Mouse (Mus musculus) bone marrow, adult 2 months (tissue): Measurements from ENCODE around the gene Gm765. TPM values are rescaled to one million over a fixed set of nuclear protein-coding genes. Genes with fewer than 3 reads are reported as not detected.

ENCODE experiments used
- H3K27ac ChIP-seq: fragments of 200-500 bp; 2 replicates; pipeline ENCODE4 v1.5.1; 2012; ENCODE audit warnings: low read depth, mild to moderate bottlenecking, control low read depth, inconsistent platforms, low read length; ENCODE audit not compliant: control insufficient read depth, poor library complexity, insufficient read depth
- H3K4me1 ChIP-seq: fragments of 200-500 bp; 2 replicates; pipeline ENCODE4 v1.6.1; 2011; ENCODE audit warnings: low read length; ENCODE audit not compliant: control insufficient read depth, insufficient read depth
- H3K4me3 ChIP-seq: fragments of 200-500 bp; replicated peaks from 2 replicates; pipeline ENCODE3; 2011; ENCODE audit warnings: mild to moderate bottlenecking, low read depth, low read length, control low read depth; ENCODE audit not compliant: control insufficient read depth
- CTCF ChIP-seq: fragments of 200-500 bp; IDR thresholded peaks from 2 replicates; pipeline ENCODE4 v1.5.1; 2011; ENCODE audit warnings: low read length, control low read depth; ENCODE audit not compliant: control insufficient read depth, insufficient read depth
- POLR2A ChIP-seq: fragments of 200-500 bp; IDR thresholded peaks from 2 replicates; pipeline ENCODE4 v1.6.1; 2011; ENCODE audit warnings: low read depth, mild to moderate bottlenecking, control low read depth, low read length, borderline replicate concordance; ENCODE audit not compliant: control insufficient read depth
- WGBS: fragments of 180-500 bp; shearing (Covaris S2); methylation state at CpG from one replicate; pipeline ENCODE4 v1.1.7; 2018; 5-methylcytosine and 5-hydroxymethylcytosine counted together
- polyA plus RNA-seq: library from polyadenylated mRNA; stranded (reverse); fragments of >200 nt; gene quantifications from 2 replicates; pipeline ENCODE4 v1.2.4, GENCODE M21; 2011; ENCODE audit warnings: low replicate concordance; ENCODE audit not compliant: missing spikeins, insufficient read depth, insufficient read length

Gm765 gene
- polyA plus RNA-seq, 1 experiment, result not detected

DNA sequence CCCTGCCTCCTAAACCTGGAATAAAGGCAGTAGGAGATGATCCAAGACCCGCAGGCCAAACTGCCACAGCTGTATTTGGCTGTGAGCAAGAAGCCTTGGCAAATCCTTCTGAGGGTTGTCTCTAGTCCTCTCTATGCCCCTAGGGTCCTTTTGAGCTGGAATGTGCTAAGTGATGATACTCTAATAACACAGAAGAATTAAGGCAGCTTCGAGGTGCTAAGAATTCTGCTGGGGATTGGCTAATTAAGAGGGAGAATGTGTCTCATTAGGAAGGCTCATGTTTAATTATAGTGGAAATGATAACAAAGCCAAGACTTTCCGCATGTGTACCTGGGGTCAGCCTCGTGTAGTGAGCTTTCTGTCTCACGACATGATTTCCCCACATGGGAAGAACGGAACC lies 99.4 kb downstream of the Gm765 start:
- Histone ChIP-seq H3K27ac (no peak overlapping the region), H3K4me3 (no peak overlapping the region), H3K4me1 (no peaks in the 10 kb centered on the region)
- no peak for TF ChIP-seq POLR2A
- TF ChIP-seq CTCF, result no peak
- 69% methylated on average over 6 of the region's 6 CpGs for WGBS

DNA sequence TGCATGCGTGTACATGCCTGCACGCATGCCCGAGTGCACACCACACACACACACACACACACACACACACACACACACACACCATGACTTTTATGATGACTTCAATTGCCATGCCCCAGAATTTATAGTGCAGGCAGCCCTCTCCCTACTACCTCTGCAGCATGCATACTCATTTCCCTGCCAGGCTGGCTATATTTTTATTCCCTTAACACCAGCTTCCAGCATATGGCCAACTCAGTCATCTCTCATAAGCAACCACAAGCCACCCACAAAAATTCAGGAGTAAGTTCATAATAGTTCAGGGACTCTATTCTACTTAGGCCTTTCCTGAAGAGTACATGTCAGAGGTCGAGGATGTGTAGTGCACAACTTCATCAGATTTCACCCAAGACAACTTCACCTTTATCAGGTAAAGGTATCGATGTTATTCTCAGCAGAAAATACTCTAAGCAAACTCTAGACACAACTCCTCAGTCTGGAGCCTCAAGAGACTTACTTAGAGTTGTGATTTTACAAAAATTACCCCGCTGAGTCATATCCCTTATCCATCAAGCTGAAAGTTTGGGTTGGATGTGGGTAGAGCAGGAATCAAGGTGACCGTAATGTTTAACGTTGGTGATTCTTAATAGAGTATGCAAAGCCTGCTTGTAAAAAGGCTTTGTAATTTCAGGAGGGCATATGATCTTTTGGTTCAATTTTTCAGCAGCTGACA lies 101.8 kb downstream of the Gm765 start:
- H3K27ac ChIP-seq, result no peak overlapping the region
- TF ChIP-seq POLR2A (no peak), CTCF (no peak)
- H3K4me1 ChIP-seq, result no peaks in the 10 kb centered on the region
- no peak overlapping the region for H3K4me3 ChIP-seq
- WGBS, result 79% methylated on average over 8 of the region's 8 CpGs

GRCm38 (mm10) chr6:98234097-98234496 lies 108.5 kb downstream of the Gm765 start:
- WGBS, result 54% methylated on average over 3 of the region's 3 CpGs
- Histone ChIP-seq H3K27ac (no peak overlapping the region), H3K4me1 (no peaks in the 10 kb centered on the region), H3K4me3 (no peak overlapping the region)
- TF ChIP-seq CTCF (no peak), POLR2A (no peak)

- H3K4me1 ChIP-seq, result no peaks in the 10 kb centered on the region
- H3K4me3 ChIP-seq, result no peak overlapping the region
- no peak overlapping the region for H3K27ac ChIP-seq
- TF ChIP-seq POLR2A (no peak), CTCF (no peak)
- WGBS, result 89% methylated on average over 8 of the region's 8 CpGs
Observed at GRCm38 (mm10) chr6:98223923-98224322, 118.6 kb downstream of the Gm765 start.

DNA sequence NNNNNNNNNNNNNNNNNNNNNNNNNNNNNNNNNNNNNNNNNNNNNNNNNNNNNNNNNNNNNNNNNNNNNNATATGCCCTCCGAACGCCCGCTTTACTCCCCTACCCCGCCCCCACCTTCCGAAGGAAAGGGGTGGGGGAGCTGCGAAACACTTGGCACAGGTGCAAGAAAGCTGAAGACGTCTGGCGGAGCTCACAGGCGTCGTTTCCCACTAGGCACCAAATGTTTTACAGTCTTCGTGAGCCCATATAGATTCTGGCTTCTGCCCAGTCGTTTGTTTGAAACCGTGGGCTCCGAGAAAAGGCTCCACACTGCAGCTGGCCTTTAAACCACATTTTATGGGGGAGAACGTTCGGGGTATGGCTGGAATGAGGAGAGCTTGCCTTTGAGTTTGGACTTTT lies 120.6 kb downstream of the Gm765 start:
- Histone ChIP-seq H3K4me1 (no peaks in the 10 kb centered on the region), H3K4me3 (no peak overlapping the region), H3K27ac (no peak overlapping the region)
- 78% methylated on average over 16 of the region's 16 CpGs for WGBS
- no peak for TF ChIP-seq POLR2A
- TF ChIP-seq CTCF, result no peak

- TF ChIP-seq CTCF (no peak), POLR2A (no peak)
- WGBS, result 64% methylated on average over 3 of the region's 3 CpGs
- Histone ChIP-seq H3K4me3 (no peak overlapping the region), H3K27ac (no peak overlapping the region), H3K4me1 (no peaks in the 10 kb centered on the region)
Observed at GRCm38 (mm10) chr6:98212225-98212624, 130.3 kb downstream of the Gm765 start.

DNA sequence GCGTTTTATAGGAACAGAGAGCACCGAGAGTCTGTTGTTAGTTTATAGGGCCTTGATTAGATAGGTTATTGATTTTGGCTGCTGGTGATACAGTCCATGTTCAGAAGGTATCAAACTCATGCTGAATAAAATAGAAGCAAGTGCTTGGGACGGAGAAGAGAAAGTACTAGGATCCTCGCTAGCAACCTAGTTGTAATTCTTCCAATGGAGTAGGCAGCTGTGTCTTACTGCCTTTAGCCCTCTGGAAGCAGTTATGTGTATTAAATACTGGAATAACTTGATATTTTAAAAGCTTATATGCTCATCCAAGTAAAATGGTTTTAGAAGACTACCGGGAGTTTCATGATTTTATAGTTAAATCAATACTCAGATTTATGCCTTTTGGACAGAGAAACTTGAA lies 132.3 kb downstream of the Gm765 start:
- no peak for TF ChIP-seq POLR2A
- TF ChIP-seq CTCF, result no peak
- H3K27ac ChIP-seq, result no peak overlapping the region
- 82% methylated on average over 5 of the region's 5 CpGs for WGBS
- no peaks in the 10 kb centered on the region for H3K4me1 ChIP-seq
- H3K4me3 ChIP-seq, result no peak overlapping the region

DNA sequence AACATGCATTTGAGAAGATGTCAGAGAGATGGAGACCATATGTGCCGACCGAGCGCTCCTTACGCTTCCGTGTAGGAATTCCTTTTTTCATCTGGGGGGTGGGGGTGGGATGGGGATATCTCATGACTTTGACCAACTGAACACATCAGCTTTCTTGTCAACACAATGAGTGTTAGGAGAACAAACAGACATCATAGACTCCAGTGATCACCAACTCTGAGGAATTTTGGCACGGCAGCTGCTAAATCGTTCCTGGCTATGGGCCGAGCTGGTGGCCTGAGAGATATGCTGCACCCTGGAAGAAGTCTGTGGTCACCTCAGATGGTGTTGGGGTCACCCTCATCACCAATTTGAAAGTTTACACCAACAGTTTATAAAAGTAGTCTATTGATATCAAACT lies 134.5 kb downstream of the Gm765 start:
- TF ChIP-seq CTCF (no peak), POLR2A (no peak)
- Histone ChIP-seq H3K4me1 (no peaks in the 10 kb centered on the region; the same call in 1 of the 2 replicates), H3K27ac (no peak overlapping the region), H3K4me3 (no peak overlapping the region)
- WGBS, result 91% methylated on average over 8 of the region's 8 CpGs

- TF ChIP-seq CTCF (no peak), POLR2A (no peak)
- H3K4me1 ChIP-seq, result no peaks in the 10 kb centered on the region
- 85% methylated on average over 2 of the region's 2 CpGs for WGBS
Observed at GRCm38 (mm10) chr6:98198706-98199105, 143.8 kb downstream of the Gm765 start.

More at GRCm38 (mm10) chr6:98198706-98199105, 143.8 kb downstream of the Gm765 start:
- H3K4me3 ChIP-seq, result no peak overlapping the region
- H3K27ac ChIP-seq, result no peak overlapping the region
